Mouse (Mus musculus) layer of hippocampus, adult 11-12 months (tissue): ENCODE results near the gene Cyp4v3.

Source experiments
- DNase-seq: peaks from one replicate; pipeline ENCODE4 v3.0.0; 2022; ENCODE audit warnings: low spot score

Gene Cyp4v3

DNA sequence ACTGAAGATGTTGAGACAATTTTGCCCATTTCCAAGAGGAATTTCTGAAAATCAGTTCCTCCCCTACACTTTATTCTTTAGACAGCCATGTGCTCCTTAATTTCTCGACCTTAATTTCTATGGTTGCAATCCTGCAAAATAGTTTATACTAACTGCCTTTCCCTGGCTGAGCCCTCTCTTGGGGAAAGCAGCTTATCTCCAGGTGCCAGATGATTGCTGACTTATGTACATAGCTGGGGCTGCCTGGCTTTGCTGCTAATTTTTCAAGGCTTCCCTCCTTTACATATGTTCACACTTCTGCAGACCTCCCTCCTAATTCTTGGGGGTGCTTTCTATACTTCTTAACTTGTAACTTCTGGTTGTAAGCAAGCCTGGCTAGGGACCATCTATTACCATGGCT lies 12.1 kb downstream of the Cyp4v3 start:
- no peak for DNase-seq

DNA sequence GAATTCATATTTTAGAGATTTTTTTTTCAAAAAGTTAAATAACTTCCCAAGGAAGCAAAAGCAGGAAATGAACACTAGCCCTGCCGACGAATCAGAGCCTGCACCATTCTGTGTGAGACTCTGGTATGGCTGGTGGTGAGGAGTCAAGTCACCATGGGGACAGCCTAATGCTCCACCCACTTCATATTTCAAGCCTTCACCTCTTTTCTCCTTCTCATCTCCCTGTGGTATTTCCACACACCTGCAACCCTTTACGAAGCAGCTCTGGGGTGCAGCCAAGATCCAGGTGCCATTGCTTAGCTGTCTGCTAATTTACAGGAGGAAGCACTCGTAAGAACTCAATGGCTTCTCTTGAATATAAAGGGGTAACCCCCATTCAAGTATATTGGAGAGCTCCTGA lies 22.0 kb downstream of the Cyp4v3 start:
- DNase-seq: no peak

GRCm38 (mm10) chr8:45308366-45308765 lies 24.6 kb downstream of the Cyp4v3 start, which contains the start of gene Gm45753:
Gene Gm45753, minus strand, starts transcription at chr8:45308466.
- no peak for DNase-seq

DNA sequence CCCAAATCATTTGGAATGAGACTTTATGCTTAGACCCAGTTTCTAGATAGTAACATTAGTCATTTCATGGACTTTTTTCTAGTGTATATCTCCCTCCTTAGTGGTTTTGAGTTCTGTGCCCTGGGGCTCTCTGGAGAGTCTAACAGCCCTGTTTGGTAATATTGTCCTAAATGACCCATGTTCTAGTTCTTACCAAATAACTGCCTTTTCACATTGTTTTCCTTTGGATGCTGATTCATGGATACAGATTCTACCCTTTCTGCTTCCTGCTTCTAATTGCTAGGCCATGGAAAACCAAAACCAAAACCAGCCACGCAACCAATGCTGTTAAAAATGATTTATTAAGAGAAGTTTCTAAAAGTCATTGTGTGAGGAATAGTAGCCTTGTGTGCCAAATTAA lies 27.5 kb downstream of the Cyp4v3 start:
- DNase-seq: no peak

DNA sequence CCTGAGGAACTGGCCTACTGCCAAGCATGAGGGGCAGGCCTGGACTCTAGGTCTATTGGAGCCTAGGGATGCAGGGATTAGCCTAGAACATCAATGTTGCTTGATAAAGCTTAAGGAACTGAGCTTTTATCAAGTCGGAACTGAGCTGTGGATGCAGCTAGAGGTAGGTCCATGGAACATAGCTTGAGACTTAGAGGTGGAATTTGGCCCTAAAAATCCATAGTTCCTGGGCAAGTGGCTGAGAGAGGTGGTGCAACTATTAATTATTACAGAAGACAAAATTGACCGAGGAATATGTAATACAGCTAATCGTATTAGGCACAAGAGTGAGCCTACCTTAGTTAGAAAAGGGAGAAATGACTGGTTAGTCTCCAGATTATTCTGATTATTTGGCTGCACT lies 28.7 kb downstream of the Cyp4v3 start:
- no peak for DNase-seq

DNA sequence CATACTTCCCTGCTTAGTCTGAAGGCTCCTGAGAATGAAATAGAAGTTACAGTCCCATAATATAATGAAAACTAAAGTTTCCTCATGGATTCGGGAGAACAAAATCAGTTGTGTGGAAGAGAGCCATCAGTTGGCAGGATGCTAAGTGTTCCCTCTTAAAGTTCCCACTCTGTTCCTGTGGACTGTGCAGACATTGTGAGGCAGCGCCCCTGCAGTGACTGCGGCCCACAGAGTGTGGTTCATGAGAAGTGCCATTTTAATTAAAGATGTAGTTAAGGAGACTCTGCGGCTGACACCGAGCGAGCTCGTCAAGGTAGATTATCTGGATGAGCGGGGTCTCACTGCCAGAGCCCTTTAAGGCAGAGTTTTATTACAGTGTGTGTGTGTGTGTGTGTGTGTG lies 30.6 kb downstream of the Cyp4v3 start:
- no peak for DNase-seq

- no peak for DNase-seq
Observed at GRCm38 (mm10) chr8:45295276-45295675, 37.7 kb downstream of the Cyp4v3 start.

DNA sequence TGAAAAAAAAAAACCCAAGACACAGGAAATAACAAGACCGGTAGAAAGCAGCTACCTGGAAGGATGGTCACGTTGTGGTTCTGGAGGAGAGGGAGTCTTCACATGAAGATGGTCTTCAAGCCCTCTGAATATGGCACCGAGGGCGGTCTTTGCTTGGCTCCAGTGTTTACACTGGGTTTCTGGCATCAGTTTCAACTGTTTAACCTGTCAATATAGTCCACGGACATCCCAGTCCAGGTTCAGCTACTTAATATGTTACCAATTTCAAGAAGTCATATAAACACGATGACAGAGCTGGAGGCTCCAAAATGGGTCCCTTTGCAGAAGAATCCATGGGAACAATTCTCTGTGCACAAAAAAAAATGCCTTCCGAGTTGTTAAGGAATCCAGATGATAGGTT lies 38.3 kb downstream of the Cyp4v3 start, which contains the start of gene Klkb1:
Gene Klkb1, minus strand, starts transcription at position 173 of the 400 bp plus-strand sequence.
- DNase-seq: no peak

DNA sequence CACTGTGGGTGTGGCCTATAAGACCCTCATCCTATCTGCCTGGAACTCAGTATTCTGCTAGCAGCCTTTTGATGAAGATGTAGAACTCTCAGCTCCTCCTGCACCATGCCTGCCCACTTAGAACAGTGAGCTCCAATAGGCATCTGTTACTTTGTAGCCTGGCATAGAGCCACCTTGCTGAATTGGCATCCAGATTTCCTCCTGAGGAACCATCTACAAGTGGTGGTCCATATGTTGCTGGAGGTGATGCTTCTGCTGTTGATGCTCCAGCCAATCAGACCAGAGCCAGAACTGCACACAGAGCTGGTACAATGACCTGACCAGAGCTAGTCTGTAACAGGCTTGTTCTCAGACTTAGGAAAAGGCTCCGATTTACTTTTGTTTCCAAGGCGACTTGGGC lies 41.2 kb downstream of the Cyp4v3 start:
- peak; percentile 56 for DNase-seq

DNA sequence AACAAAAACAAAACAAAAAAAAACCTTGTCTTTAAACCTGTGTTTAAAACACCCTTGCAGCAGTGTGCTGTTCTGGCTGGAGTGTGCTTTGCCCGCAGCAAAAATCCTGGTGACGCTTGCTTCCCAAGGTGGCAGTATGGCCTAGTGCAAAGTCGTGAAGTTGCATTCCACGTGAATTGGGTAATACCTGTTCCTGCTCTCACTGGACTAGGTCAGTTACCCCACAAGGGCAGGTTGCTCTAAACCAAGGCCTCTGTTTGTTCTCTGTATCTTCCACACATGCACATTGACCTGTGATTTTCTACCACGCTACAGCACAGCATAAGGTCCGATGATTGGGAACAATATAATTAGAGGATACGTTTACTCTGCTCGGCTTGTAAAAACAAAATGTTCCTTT lies 51.4 kb downstream of the Cyp4v3 start:
- DNase-seq: no peak

DNA sequence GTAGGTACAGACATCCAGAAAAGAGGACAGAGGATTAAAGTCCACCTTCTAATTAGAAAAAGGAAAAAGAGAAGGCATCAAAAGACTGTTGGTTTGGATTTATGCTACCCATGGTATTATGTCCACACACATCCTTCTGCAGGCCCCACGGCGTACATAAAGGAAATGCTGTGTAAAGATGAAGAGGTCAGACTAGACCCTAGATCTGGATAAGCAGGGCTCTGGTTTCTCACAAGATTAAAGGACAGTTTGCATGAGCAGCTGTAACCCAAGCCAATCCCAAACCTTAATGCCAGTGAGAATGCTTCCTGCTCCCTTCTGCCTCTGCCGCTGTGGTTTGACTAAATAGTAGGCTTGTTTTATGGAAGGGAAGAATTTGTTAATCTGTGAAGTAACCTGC lies 55.6 kb downstream of the Cyp4v3 start:
- DNase-seq: no peak

- DNase-seq: no peak
Observed at GRCm38 (mm10) chr8:45274317-45274716, 58.7 kb downstream of the Cyp4v3 start.

- no peak for DNase-seq
Observed at GRCm38 (mm10) chr8:45269056-45269455, 64.0 kb downstream of the Cyp4v3 start.

DNA sequence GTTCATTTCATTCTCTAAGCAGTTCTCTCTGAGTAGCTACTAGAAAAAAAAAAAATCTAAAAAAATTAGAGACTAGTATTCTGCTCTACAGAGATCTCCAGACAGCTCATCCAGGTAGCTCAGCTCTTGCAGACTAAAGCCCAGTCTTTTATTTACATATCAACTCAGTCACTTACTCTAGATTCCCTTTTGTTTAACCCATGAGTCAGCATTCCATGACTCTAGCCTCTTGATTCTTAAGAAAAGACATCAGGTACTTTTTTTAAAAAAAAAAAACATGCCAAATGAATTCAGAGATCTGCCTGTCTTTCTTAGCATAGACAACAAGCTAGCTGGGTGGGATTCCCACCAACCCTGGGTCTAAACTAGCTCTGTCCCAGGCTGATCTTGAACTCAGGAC lies 64.5 kb downstream of the Cyp4v3 start:
- DNase-seq: no peak

DNA sequence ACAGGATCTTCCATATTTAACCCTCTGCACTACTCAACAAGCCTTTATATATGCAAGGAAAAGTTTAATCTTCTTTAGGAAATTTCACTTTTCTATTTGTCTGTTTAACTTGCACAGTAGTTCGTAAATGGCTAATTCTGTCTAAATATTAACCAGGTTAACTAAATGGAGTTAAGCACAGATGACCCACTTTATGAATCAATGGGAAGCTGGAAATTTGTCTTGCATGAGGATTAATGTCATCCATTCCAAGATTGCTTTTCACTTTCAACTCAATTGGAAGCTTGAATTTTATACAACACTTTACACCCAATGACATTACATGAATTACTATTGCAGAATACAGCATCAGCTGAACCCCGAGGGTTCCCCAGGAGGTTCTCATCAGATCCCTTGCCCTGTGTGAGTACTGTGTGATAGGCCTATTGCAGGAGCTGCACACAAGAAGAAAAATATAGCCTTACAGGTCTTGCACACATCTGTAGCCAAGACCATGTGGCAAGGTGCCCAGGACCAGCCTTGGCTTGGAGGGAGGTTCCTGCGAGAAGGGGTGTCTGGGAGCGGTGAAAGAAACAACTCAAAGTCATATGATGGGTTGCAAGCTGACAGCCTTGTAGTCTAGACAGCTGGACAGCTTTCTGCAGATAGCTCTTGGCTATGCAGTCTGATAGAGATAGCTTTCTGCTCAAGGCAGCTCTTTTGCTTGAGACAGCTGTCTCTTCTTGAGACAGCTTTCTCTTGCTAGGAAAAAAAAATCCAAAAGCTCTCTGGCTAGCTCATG lies 65.2 kb downstream of the Cyp4v3 start:
- no peak for DNase-seq

DNA sequence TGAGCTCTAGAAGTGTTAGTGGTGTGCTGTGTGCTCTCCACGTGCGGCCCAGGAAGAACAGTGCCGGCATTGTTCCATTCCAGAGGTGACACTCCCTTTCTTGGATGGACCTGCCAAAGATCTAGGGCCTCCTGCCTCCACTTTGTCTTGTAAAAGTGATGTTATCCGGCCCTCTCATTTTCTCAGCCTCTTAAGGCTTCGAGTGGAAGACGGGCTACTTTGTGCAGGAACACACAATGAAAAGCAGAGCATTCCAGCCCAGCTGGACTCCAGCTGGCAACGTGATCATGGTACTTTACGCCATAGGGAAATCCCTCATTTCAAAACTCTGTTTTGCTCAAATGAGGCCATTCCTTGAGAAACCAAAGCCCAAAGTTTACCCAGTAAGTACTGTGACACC lies 66.0 kb downstream of the Cyp4v3 start:
- DNase-seq: no peak

- DNase-seq: no peak
Observed at GRCm38 (mm10) chr8:45264918-45265317, 68.1 kb downstream of the Cyp4v3 start.

DNA sequence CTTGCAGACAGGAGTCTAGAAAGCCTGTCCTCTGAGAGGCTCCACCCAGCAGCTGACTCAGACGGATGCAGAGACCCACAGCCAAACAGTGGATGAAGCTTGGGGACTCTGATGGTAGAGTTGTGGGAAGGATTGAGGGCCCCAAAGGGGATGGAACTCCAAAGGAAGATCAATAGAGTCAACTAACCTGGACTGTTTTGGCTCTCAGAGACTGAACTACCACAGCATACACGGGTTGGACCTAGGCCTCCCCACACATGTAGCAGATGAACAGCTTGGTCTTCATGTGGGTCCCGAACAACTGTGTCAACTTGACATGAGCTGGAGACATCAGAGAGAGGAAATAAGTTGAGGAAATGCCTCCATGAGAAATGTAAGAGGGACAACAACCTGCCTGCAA lies 70.2 kb downstream of the Cyp4v3 start:
- DNase-seq: no peak

DNA sequence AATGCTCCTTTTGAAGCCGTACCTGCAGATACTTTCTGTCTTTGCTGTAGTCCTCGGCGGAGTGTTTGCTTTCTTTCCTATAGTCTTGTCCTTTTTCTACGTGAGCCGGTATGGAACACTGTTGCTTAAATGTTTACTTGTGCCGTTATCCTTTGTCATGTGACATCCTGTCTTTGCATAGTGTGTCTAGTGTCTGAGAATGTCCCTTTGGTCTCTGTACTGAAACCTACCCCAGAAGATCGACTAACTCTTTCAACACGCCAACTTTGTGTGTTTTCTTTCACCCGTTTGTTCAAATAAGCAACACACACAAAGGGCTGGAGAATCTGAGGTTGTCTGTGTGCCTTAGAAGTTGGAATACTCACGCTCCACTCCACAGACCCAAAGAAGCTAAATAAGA lies 71.1 kb downstream of the Cyp4v3 start, which contains the start of gene F11:
Gene F11, minus strand, starts transcription at position 112 of the 400 bp plus-strand sequence.
- no peak for DNase-seq

DNA sequence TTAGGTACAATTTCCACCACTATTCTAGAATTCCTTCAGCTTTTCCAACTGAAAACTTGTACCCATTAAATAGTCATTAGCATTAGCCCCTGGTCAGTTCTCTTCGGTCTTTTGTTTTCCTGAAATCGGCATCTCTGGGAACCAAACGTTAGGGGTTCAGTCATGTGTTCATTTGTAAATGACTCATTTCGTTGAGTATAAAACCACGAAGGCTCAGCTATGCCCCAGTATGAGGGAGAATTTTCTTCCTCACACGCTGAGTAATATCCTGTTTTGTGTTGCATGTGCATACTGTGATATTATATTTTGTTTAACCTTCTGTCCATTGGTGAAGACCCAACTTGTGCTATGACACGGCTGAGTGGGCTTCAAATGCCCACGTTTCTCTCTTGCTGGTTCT lies 74.6 kb downstream of the Cyp4v3 start:
- no peak for DNase-seq

GRCm38 (mm10) chr8:45255040-45255439 lies 78.0 kb downstream of the Cyp4v3 start:
- DNase-seq: no peak
